ENCODE assay signal across 37 mouse cellular contexts in the genomic region with DNA sequence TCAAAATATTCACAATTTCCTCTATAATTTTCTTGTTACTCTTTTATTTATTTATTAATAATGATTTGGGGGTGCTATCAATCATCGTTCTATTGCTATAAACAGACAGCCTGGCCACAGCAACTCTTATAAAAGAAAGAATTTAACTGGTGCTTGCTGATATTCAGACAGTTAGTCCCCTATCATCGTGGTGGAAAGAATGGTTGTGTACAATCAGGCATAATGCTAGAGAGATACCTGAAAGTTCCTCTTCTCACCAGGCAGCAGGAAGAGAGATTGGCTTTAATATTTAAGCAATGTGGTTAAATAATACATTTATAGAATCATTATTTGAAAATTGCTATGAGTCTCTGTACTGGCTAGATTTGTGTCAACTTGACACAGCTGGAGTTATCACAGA. TPM values are rescaled to one million over a fixed set of nuclear protein-coding genes. Genes with fewer than 3 reads are reported as not detected.
"Had no signal": no experiment of that assay in that cellular context is flagged by ENCODE, and none has a peak within 500 bp of the region (broad histone marks: within the 10 kb centered on the region; RNA-seq: fewer than 3 reads in every experiment).

No protein-coding gene starts in this region.

- H3K27ac ChIP-seq: heart, embryonic 13.5 days; heart, embryonic 15.5 days; hindbrain, embryonic 10.5 days; hindbrain, embryonic 12.5 days; hindbrain, embryonic 13.5 days; hindbrain, embryonic 14.5 days; hindbrain, embryonic 15.5 days; hindbrain, postnatal 0 days; intestine, embryonic 15.5 days; kidney, embryonic 15.5 days; kidney, postnatal 0 days; layer of hippocampus, adult 2 months; left cerebral cortex, adult 2 months had no signal

- H3K4me3 ChIP-seq: heart, embryonic 12.5 days; heart, embryonic 13.5 days; heart, embryonic 15.5 days; hindbrain, embryonic 10.5 days; hindbrain, embryonic 12.5 days; hindbrain, embryonic 13.5 days; hindbrain, embryonic 15.5 days; intestine, embryonic 15.5 days; kidney, embryonic 15.5 days; layer of hippocampus, adult 2 months; left cerebral cortex, adult 2 months had no signal

- H3K36me3 ChIP-seq: heart, embryonic 12.5 days; heart, embryonic 13.5 days; heart, embryonic 15.5 days; hindbrain, embryonic 10.5 days; hindbrain, embryonic 12.5 days; hindbrain, embryonic 13.5 days; hindbrain, embryonic 15.5 days; intestine, embryonic 15.5 days; kidney, embryonic 15.5 days had no signal

- ATAC-seq: hindbrain, embryonic 16.5 days; hindbrain, postnatal 0 days; inflammation-experienced regulatory T-cells, adult 6 months; intestine, embryonic 15.5 days; intestine, embryonic 16.5 days; intestine, postnatal 0 days had no signal

- H3K9me3 ChIP-seq: heart, embryonic 12.5 days; heart, embryonic 13.5 days; heart, embryonic 15.5 days; hindbrain, embryonic 10.5 days; hindbrain, embryonic 12.5 days; hindbrain, embryonic 13.5 days; hindbrain, embryonic 15.5 days; intestine, embryonic 15.5 days; kidney, embryonic 15.5 days had no signal

- H3K27me3 ChIP-seq: heart, embryonic 12.5 days; heart, embryonic 13.5 days; heart, embryonic 15.5 days; hindbrain, embryonic 12.5 days; hindbrain, embryonic 13.5 days; hindbrain, embryonic 15.5 days; intestine, embryonic 15.5 days; kidney, embryonic 15.5 days had no signal

- DNase-seq: heart, postnatal 10 days; heart, postnatal 14 days; heart, postnatal 36 days; heart, postnatal 4 days; kidney, adult 11 months; kidney, adult 18-20 months; kidney, adult 2 months; kidney, adult 8-10 months; kidney, adult 9 months; kidney, postnatal 10 days; kidney, postnatal 14 days; kidney, postnatal 25 days; kidney, postnatal 36 days; kidney, postnatal 4 days; layer of hippocampus, adult 9-11 months; layer of hippocampus, postnatal 36 days had no signal

- H3K4me1 ChIP-seq: heart, embryonic 12.5 days; heart, embryonic 13.5 days; heart, embryonic 15.5 days; hindbrain, embryonic 10.5 days; hindbrain, embryonic 12.5 days; hindbrain, embryonic 13.5 days; hindbrain, embryonic 15.5 days; intestine, embryonic 15.5 days; kidney, embryonic 15.5 days had no signal

- H3K9ac ChIP-seq: heart, embryonic 12.5 days; heart, embryonic 13.5 days; heart, embryonic 15.5 days; hindbrain, embryonic 12.5 days; hindbrain, embryonic 13.5 days; hindbrain, embryonic 14.5 days; hindbrain, embryonic 15.5 days; intestine, embryonic 15.5 days; kidney, embryonic 15.5 days had no signal

RNA-seq across cellular contexts. Expression of a gene that starts 35.9 kb away (rescaled TPM):
- total RNA-seq: heart, postnatal 10 days; heart, postnatal 14 days; heart, postnatal 25 days; heart, postnatal 36 days; heart, postnatal 4 days had no signal
- polyA plus RNA-seq: heart, postnatal 0 days; intestine, postnatal 0 days; large intestine, adult 2 months had no signal
